Mouse (Mus musculus): ENCODE data around the gene Ptprd. TPM values are rescaled to one million over a fixed set of nuclear protein-coding genes. Genes with fewer than 3 reads are reported as not detected.

The Ptprd gene
- polyA plus RNA-seq, 1 experiment from 2014 or later = 5.6 TPM

- WGBS = 89% methylated on average over 14 of the region's 14 CpGs
Measured at GRCm38 (mm10) chr4:76136625-76137024, 2075.1 kb downstream of the Ptprd start.

GRCm38 (mm10) chr4:76091845-76092244, 2119.9 kb downstream of the Ptprd start:
- Histone ChIP-seq H3K27me3 (ENCODE audit: control insufficient read depth, insufficient read depth, low read length) (no peaks in the 10 kb centered on the region), H3K4me2 (replicated peaks; ENCODE audit: low read depth) (no peak overlapping the region), H3K9me3 (ENCODE audit: control insufficient read depth, low read length) (no peaks in the 10 kb centered on the region), H3K4me3 (ENCODE audit: low read depth, low read length) (no peak overlapping the region), H3K27ac (replicated peaks) (no peak overlapping the region), H3K4me1 (replicated peaks; ENCODE audit: control insufficient read depth, insufficient read depth) (no peaks in the 10 kb centered on the region), H3K36me3 (ENCODE audit: control insufficient read depth, insufficient read depth, low read length) (no peaks in the 10 kb centered on the region), H3K9ac (ENCODE audit: low read length) (no peak overlapping the region)
- DNase-seq (ENCODE audit: low spot score) (no peak), ATAC-seq (ENCODE audit: low FRiP score, low TSS enrichment) (no peak)
- 88% methylated on average over 4 of the region's 4 CpGs for WGBS
- TF ChIP-seq EP300 (optimal IDR thresholded peaks at IDR 0.05) (no peak), CTCF (IDR thresholded peaks at IDR 0.05; ENCODE audit: low read depth) (no peak)

More at GRCm38 (mm10) chr4:76136625-76137024, 2075.1 kb downstream of the Ptprd start:
- Histone ChIP-seq H3K27me3 (ENCODE audit: control insufficient read depth, insufficient read depth, low read length) (no peaks in the 10 kb centered on the region), H3K4me2 (replicated peaks; ENCODE audit: low read depth) (no peak overlapping the region), H3K36me3 (ENCODE audit: control insufficient read depth, insufficient read depth, low read length) (no peaks in the 10 kb centered on the region), H3K9ac (ENCODE audit: low read length) (no peak overlapping the region), H3K4me3 (ENCODE audit: low read depth, low read length) (no peak overlapping the region), H3K4me1 (replicated peaks; ENCODE audit: control insufficient read depth, insufficient read depth) (no peaks in the 10 kb centered on the region), H3K9me3 (ENCODE audit: control insufficient read depth, low read length) (no peaks in the 10 kb centered on the region), H3K27ac (replicated peaks) (no peak overlapping the region)
- DNase-seq (ENCODE audit: low spot score) (no peak), ATAC-seq (ENCODE audit: low FRiP score, low TSS enrichment) (no peak)
- TF ChIP-seq EP300 (optimal IDR thresholded peaks at IDR 0.05) = no peak
- TF ChIP-seq CTCF (IDR thresholded peaks at IDR 0.05; ENCODE audit: low read depth) = no peak

DNA sequence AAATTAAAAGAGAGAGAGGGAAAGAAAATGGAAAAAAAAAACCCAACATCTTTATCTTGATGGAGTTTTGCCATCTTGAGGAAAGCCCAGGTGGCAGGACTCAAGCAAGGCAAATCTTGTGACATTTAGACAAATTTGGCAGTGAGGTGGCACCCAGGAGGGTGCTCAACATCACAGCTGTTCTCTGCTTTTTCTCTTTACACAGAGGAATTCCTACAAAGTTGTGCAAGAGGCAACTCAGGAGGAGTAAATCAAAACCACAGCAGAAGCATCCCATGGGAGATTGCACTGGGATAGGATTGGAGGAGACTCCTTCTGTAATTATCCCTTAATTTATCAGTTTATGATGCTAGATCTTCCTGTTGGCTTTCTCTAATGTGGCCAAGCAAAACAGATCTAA, 2121.9 kb downstream of the Ptprd start:
- TF ChIP-seq CTCF (IDR thresholded peaks at IDR 0.05; ENCODE audit: low read depth) (no peak), EP300 (optimal IDR thresholded peaks at IDR 0.05) (no peak)
- no peaks in the 10 kb centered on the region for H3K9me3 ChIP-seq (ENCODE audit: control insufficient read depth, low read length)
- H3K27ac ChIP-seq (replicated peaks) = no peak overlapping the region
- no peak for DNase-seq (ENCODE audit: low spot score)
- no peak overlapping the region for H3K4me2 ChIP-seq (replicated peaks; ENCODE audit: low read depth)
- ATAC-seq (ENCODE audit: low FRiP score, low TSS enrichment) = no peak
- no peaks in the 10 kb centered on the region for H3K27me3 ChIP-seq (ENCODE audit: control insufficient read depth, insufficient read depth, low read length)
- H3K9ac ChIP-seq (ENCODE audit: low read length) = no peak overlapping the region
- no peak overlapping the region for H3K4me3 ChIP-seq (ENCODE audit: low read depth, low read length)
- no peaks in the 10 kb centered on the region for H3K4me1 ChIP-seq (replicated peaks; ENCODE audit: control insufficient read depth, insufficient read depth)
- no peaks in the 10 kb centered on the region for H3K36me3 ChIP-seq (ENCODE audit: control insufficient read depth, insufficient read depth, low read length)

DNA sequence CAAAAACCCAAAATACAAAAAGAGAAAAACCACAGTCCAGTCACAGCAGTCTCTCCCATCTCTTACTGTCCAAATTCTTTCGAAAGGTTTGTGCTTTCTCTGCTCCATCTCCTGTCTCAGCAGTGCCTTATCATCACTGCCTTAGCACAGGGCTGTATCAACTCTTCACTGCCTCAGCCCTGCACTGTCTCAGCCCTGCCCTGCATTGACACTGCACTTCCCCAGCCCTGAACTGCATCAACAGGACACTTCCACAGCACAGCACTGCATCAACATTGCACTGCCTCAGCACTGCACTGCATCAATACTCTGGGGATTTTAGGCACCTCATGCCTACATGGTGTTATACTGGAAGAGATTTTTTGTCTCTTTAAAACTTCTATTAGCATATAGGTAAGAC, 2135.7 kb downstream of the Ptprd start:
- H3K4me2 ChIP-seq (replicated peaks; ENCODE audit: low read depth) = no peak overlapping the region
- no peaks in the 10 kb centered on the region for H3K36me3 ChIP-seq (ENCODE audit: control insufficient read depth, insufficient read depth, low read length)
- no peak overlapping the region for H3K9ac ChIP-seq (ENCODE audit: low read length)
- no peak overlapping the region for H3K4me3 ChIP-seq (ENCODE audit: low read depth, low read length)
- no peaks in the 10 kb centered on the region for H3K9me3 ChIP-seq (ENCODE audit: control insufficient read depth, low read length)
- no peaks in the 10 kb centered on the region for H3K4me1 ChIP-seq (replicated peaks; ENCODE audit: control insufficient read depth, insufficient read depth)
- H3K27me3 ChIP-seq (ENCODE audit: control insufficient read depth, insufficient read depth, low read length) = no peaks in the 10 kb centered on the region
- no peak for TF ChIP-seq EP300 (optimal IDR thresholded peaks at IDR 0.05)
- TF ChIP-seq CTCF (IDR thresholded peaks at IDR 0.05; ENCODE audit: low read depth) = no peak
- 86% methylated on average over 1 of the region's 1 CpGs for WGBS
- H3K27ac ChIP-seq (replicated peaks) = no peak overlapping the region
- no peak for ATAC-seq (ENCODE audit: low FRiP score, low TSS enrichment)
- DNase-seq (ENCODE audit: low spot score) = no peak

GRCm38 (mm10) chr4:76073286-76073685, 2138.5 kb downstream of the Ptprd start:
- TF ChIP-seq EP300 (optimal IDR thresholded peaks at IDR 0.05) (no peak), CTCF (IDR thresholded peaks at IDR 0.05; ENCODE audit: low read depth) (no peak)
- Histone ChIP-seq H3K9ac (ENCODE audit: low read length) (no peak overlapping the region), H3K9me3 (ENCODE audit: control insufficient read depth, low read length) (no peaks in the 10 kb centered on the region), H3K4me2 (replicated peaks; ENCODE audit: low read depth) (no peak overlapping the region), H3K27ac (replicated peaks) (no peak overlapping the region), H3K4me1 (replicated peaks; ENCODE audit: control insufficient read depth, insufficient read depth) (no peaks in the 10 kb centered on the region), H3K27me3 (ENCODE audit: control insufficient read depth, insufficient read depth, low read length) (no peaks in the 10 kb centered on the region), H3K36me3 (ENCODE audit: control insufficient read depth, insufficient read depth, low read length) (no peaks in the 10 kb centered on the region), H3K4me3 (ENCODE audit: low read depth, low read length) (no peak overlapping the region)
- ATAC-seq (ENCODE audit: low FRiP score, low TSS enrichment) (no peak), DNase-seq (ENCODE audit: low spot score) (no peak)
- WGBS = 79% methylated on average over 3 of the region's 3 CpGs

DNA sequence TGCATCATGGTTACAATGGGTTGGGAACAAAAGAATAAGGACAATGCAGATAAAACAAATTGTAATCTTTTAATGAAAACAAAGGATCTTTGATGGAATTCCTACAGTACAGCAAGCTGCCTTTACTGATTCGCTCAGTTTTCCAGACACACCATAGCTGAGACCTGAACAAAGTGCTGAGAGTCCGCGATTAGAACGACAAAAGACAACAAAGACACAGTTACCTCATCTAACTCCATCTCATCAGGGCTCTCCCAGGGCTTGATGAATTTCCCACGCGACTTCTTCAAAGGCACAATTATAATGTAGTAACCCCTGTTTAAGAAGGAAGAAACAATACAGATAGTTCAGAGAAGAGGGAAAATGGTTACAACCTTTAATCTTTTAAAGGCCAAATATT, 2140.0 kb downstream of the Ptprd start:
- no peak overlapping the region for H3K4me3 ChIP-seq (ENCODE audit: low read depth, low read length)
- H3K9me3 ChIP-seq (ENCODE audit: control insufficient read depth, low read length) = no peaks in the 10 kb centered on the region
- H3K9ac ChIP-seq (ENCODE audit: low read length) = no peak overlapping the region
- no peak overlapping the region for H3K4me2 ChIP-seq (replicated peaks; ENCODE audit: low read depth)
- 89% methylated on average over 6 of the region's 6 CpGs for WGBS
- no peak overlapping the region for H3K27ac ChIP-seq (replicated peaks)
- H3K4me1 ChIP-seq (replicated peaks; ENCODE audit: control insufficient read depth, insufficient read depth) = no peaks in the 10 kb centered on the region
- DNase-seq (ENCODE audit: low spot score) (no peak), ATAC-seq (ENCODE audit: low FRiP score, low TSS enrichment) (no peak)
- TF ChIP-seq EP300 (optimal IDR thresholded peaks at IDR 0.05) (no peak), CTCF (IDR thresholded peaks at IDR 0.05; ENCODE audit: low read depth) (no peak)
- no peaks in the 10 kb centered on the region for H3K36me3 ChIP-seq (ENCODE audit: control insufficient read depth, insufficient read depth, low read length)
- H3K27me3 ChIP-seq (ENCODE audit: control insufficient read depth, insufficient read depth, low read length) = no peaks in the 10 kb centered on the region

All from stomach, postnatal 0 days (tissue).